Mouse (Mus musculus): ENCODE data around the gene Adgrf5. TPM values are rescaled to one million over a fixed set of nuclear protein-coding genes. Genes with fewer than 3 reads are reported as not detected.
"Not testable (repeated sequence)": the region's sequence is repeated elsewhere in the genome, so short reads cannot be mapped to it uniquely, and the experiment has no call there.

The Adgrf5 gene
- polyA plus RNA-seq, 1 experiment from 2014 or later: 16.3 TPM

DNA sequence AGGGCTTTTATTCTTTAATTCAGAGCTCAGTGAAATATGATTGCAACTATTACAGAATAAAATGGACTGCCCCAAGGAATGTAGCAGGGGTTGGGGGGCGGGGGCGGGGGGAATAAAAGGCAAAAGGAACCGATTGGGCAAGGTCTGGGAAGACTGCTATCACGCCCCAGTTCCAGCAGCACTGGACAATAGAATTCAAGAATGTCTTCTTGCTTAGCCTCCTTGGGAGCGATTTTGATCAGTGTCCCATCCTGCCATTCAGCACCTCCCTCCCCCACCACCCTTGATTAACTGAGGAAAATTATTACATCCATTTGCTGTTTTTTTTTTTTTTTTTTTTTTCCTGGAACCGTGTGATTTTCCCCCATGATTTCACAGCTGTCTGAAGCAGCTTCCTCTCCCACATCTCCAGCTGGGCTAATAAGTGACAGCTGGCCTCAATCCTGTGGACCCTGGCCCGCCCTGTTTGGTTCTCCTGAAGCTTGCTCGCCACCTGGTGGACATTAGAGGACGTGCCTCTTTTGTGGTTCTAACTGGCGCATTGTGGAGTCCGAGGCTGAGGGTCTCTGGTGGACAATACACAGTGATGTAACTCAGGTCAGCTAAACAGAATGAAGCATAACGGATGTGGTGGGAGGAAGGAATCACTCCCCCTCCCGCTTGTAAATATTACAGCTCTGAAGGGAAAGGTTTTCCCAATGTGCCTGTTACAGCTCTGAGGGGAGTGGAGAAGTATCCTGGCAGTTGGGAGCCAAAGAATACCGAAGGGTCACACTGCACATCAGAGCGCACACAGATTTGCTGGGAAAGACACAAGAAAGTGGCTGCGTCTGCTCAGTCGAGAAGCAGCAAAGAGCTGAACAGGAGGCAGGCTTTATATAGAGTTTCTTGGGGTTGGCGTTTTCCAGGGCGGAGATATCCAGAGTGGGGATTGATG is 100.3 kb downstream of the Adgrf5 start:
- H3K4me1 ChIP-seq (ENCODE audit: control insufficient read depth, insufficient read depth, low read length): no peaks in the 10 kb centered on the region
- peak; percentile 80; the same call in 1 of the 2 replicates for ATAC-seq (ENCODE audit: insufficient read depth, low FRiP score)
- H3K9me3 ChIP-seq (replicated peaks; ENCODE audit: control insufficient read depth, low read length): no peaks in the 10 kb centered on the region
- 0 out of 2 replicates have a peak overlapping the region, but pooled peaks have one; percentile 16 for H3K4me2 ChIP-seq (ENCODE audit: low read depth, low read length)
- H3K4me3 ChIP-seq (replicated peaks; ENCODE audit: low read length): no peak overlapping the region
- no peaks in the 10 kb centered on the region for H3K36me3 ChIP-seq (ENCODE audit: control insufficient read depth, insufficient read depth, low read length)
- H3K27me3 ChIP-seq (ENCODE audit: control insufficient read depth, insufficient read depth, low read length): no peaks in the 10 kb centered on the region
- 0 out of 2 replicates have a peak overlapping the region, but pooled peaks have one; percentile 21 for H3K9ac ChIP-seq (ENCODE audit: low read length)
- no peak overlapping the region for H3K27ac ChIP-seq (ENCODE audit: low read length)
- 32% methylated on average over 19 of the region's 19 CpGs for WGBS

DNA sequence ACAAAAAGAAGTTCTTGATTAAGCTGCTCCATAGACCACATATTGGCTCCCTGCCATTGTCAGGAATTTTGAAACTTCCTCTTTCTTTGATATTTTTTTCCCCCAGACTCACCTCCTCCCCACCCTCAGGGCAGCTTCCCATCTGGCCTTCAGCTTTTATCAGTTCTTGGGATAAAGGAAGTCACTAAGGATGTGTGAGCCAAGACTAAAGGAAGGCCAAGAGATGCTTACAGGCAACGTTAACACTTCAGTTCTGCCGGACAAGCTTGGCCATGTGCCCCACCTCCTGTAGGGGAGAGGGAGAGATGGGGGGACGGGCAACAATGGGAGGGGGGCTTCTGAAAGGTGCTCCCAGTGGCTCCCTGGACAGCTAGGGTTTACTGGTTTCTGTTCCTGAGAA is 109.8 kb downstream of the Adgrf5 start:
- H3K27ac ChIP-seq (ENCODE audit: low read length): no peak overlapping the region
- 34% methylated on average over 3 of the region's 3 CpGs for WGBS
- no peaks in the 10 kb centered on the region for H3K27me3 ChIP-seq (ENCODE audit: control insufficient read depth, insufficient read depth, low read length)
- H3K4me2 ChIP-seq (ENCODE audit: low read depth, low read length): no peak overlapping the region
- no peaks in the 10 kb centered on the region for H3K36me3 ChIP-seq (ENCODE audit: control insufficient read depth, insufficient read depth, low read length)
- H3K4me3 ChIP-seq (replicated peaks; ENCODE audit: low read length): no peak overlapping the region
- H3K9ac ChIP-seq (ENCODE audit: low read length): no peak overlapping the region
- no peaks in the 10 kb centered on the region for H3K4me1 ChIP-seq (ENCODE audit: control insufficient read depth, insufficient read depth, low read length)
- ATAC-seq (ENCODE audit: insufficient read depth, low FRiP score): 0 out of 2 replicates have a peak, but pooled peaks have one; percentile 47
- no peaks in the 10 kb centered on the region for H3K9me3 ChIP-seq (replicated peaks; ENCODE audit: control insufficient read depth, low read length)

DNA sequence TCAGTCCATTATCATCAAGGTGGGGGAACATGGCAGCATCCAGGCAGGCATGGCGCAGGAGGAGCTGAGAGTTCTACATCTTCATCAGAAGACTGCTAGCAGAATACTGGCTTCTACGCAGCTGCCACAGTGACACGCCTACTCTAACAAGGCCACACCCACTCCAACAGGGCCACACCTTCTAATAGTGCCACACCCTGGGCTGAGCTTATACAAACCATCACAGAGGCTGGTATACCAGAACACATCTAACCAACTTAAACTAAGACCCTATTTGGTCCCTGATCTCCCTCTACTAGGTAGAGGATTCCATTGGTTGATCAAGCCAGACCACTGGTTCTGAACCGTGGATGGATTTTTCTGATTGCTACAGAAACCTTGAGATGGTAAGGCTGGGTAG is 112.3 kb downstream of the Adgrf5 start:
- Histone ChIP-seq H3K36me3 (ENCODE audit: control insufficient read depth, insufficient read depth, low read length) (no peaks in the 10 kb centered on the region), H3K4me3 (replicated peaks; ENCODE audit: low read length) (no peak overlapping the region), H3K4me2 (ENCODE audit: low read depth, low read length) (no peak overlapping the region), H3K4me1 (ENCODE audit: control insufficient read depth, insufficient read depth, low read length) (no peaks in the 10 kb centered on the region), H3K9ac (ENCODE audit: low read length) (no peak overlapping the region), H3K9me3 (replicated peaks; ENCODE audit: control insufficient read depth, low read length) (no peaks in the 10 kb centered on the region), H3K27ac (ENCODE audit: low read length) (no peak overlapping the region), H3K27me3 (ENCODE audit: control insufficient read depth, insufficient read depth, low read length) (no peaks in the 10 kb centered on the region)
- 77% methylated on average over 4 of the region's 4 CpGs for WGBS
- ATAC-seq (ENCODE audit: insufficient read depth, low FRiP score): no peak

DNA sequence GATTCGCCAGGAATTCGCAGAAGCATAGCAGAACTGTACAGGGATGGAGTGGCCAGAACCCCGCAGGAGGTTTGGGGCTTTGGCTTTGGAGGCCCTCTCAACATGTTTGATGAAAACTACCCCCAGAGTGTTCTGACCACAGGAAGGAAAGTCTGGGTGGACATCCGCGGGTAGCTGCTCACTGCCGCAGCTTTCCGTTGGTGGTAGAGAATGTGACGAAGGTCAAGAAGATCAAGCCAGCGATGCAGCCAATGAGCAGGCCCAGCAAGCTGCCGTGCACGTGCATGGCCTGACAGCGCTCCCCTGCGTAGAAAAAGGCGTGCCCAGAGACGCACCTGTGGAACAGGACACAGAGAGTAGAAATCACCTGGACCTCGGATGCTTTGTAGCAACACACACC is 114.5 kb downstream of the Adgrf5 start:
- Histone ChIP-seq H3K4me2 (ENCODE audit: low read depth, low read length) (no peak overlapping the region), H3K4me3 (replicated peaks; ENCODE audit: low read length) (no peak overlapping the region), H3K27ac (ENCODE audit: low read length) (no peak overlapping the region), H3K36me3 (ENCODE audit: control insufficient read depth, insufficient read depth, low read length) (no peaks in the 10 kb centered on the region), H3K4me1 (ENCODE audit: control insufficient read depth, insufficient read depth, low read length) (no peaks in the 10 kb centered on the region), H3K9ac (ENCODE audit: low read length) (no peak overlapping the region), H3K9me3 (replicated peaks; ENCODE audit: control insufficient read depth, low read length) (no peaks in the 10 kb centered on the region), H3K27me3 (ENCODE audit: control insufficient read depth, insufficient read depth, low read length) (no peaks in the 10 kb centered on the region)
- ATAC-seq (ENCODE audit: insufficient read depth, low FRiP score): no peak
- WGBS: 88% methylated on average over 16 of the region's 16 CpGs

DNA sequence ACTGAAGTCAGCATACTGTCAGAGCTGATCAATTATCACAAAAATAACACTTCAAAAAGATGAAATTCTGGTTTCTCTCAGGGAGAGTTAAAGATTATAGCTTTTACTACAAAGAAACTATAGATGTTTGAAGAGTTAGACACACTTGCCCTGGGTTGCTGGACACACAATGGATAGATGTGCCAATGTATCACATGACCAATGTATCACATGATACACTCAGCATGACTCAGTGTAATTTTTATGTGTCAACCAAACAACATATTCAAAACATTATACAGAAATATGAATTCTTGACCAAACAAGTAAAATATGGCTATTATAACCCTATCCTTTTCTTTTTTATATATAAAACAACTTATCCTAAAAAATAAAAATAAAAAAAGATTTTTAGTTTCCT is 117.4 kb downstream of the Adgrf5 start:
- Histone ChIP-seq H3K4me3 (replicated peaks; ENCODE audit: low read length) (no peak overlapping the region), H3K9ac (ENCODE audit: low read length) (no peak overlapping the region), H3K27me3 (ENCODE audit: control insufficient read depth, insufficient read depth, low read length) (no peaks in the 10 kb centered on the region), H3K4me1 (ENCODE audit: control insufficient read depth, insufficient read depth, low read length) (no peaks in the 10 kb centered on the region), H3K36me3 (ENCODE audit: control insufficient read depth, insufficient read depth, low read length) (no peaks in the 10 kb centered on the region), H3K4me2 (ENCODE audit: low read depth, low read length) (no peak overlapping the region), H3K9me3 (replicated peaks; ENCODE audit: control insufficient read depth, low read length) (no peaks in the 10 kb centered on the region), H3K27ac (ENCODE audit: low read length) (no peak overlapping the region)
- ATAC-seq (ENCODE audit: insufficient read depth, low FRiP score): no peak

DNA sequence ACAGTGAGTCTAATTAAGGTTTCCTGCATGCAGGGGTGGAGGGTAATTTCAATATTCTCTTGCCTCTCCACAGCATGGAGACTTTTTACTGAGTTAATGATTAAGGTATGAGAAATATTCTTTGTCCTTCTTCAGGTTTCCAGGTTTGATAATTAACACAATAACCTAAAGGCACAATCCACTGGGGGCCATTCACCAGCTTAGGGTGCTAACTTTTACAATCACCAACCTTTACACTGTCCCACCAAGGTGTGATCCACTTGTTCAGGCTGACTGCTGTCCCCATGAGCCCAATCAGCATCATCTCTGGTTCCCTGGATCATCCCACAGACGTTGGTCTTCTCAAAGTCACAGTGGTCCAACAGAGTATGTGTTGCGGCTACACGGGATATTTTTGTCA is 125.7 kb downstream of the Adgrf5 start:
- Histone ChIP-seq H3K9ac (ENCODE audit: low read length) (no peak overlapping the region), H3K27ac (ENCODE audit: low read length) (no peak overlapping the region), H3K27me3 (ENCODE audit: control insufficient read depth, insufficient read depth, low read length) (no peaks in the 10 kb centered on the region), H3K4me3 (replicated peaks; ENCODE audit: low read length) (no peak overlapping the region), H3K4me2 (ENCODE audit: low read depth, low read length) (no peak overlapping the region), H3K4me1 (ENCODE audit: control insufficient read depth, insufficient read depth, low read length) (no peaks in the 10 kb centered on the region), H3K9me3 (replicated peaks; ENCODE audit: control insufficient read depth, low read length) (no peaks in the 10 kb centered on the region), H3K36me3 (ENCODE audit: control insufficient read depth, insufficient read depth, low read length) (no peaks in the 10 kb centered on the region)
- 80% methylated on average over 3 of the region's 3 CpGs for WGBS
- no peak for ATAC-seq (ENCODE audit: insufficient read depth, low FRiP score)

DNA sequence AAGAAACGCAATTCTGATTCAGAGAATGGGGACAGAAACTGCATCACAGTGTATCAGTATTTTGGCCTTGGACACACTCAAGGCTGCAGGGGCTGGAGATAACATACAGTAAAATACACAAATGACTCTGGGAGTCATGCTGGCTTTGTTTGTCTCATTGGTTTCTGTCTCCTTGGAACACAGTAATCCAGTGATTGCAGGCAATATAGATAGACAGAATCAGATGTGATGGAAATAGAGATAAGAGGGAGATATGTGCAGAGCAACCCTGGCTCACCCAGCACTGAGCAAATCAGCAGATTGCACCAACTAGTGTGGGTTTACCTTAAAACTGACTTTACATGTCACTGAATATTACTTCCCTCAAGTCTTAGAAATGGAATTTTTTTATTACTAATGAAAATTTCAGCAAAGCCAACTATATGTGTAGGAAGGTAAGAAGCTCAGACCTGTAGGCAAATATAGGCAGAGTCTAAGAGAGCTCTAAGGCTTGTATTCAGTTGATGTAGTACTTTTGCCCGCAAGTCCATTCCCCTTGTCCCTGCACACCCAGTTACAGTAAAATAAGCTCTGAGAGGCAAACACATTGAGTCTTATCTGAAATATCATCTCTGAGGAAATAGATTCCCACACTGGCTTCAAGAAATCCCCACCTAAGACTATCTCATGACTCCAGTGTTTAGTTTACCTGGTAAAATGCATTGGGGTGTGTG is 128.3 kb downstream of the Adgrf5 start:
- Histone ChIP-seq H3K4me1 (ENCODE audit: control insufficient read depth, insufficient read depth, low read length) (no peaks in the 10 kb centered on the region), H3K4me2 (ENCODE audit: low read depth, low read length) (no peak overlapping the region), H3K36me3 (ENCODE audit: control insufficient read depth, insufficient read depth, low read length) (no peaks in the 10 kb centered on the region), H3K4me3 (replicated peaks; ENCODE audit: low read length) (no peak overlapping the region), H3K9me3 (replicated peaks; ENCODE audit: control insufficient read depth, low read length) (no peaks in the 10 kb centered on the region), H3K9ac (ENCODE audit: low read length) (no peak overlapping the region), H3K27ac (ENCODE audit: low read length) (no peak overlapping the region), H3K27me3 (ENCODE audit: control insufficient read depth, insufficient read depth, low read length) (no peaks in the 10 kb centered on the region)
- 76% methylated on average over 2 of the region's 2 CpGs for WGBS
- no peak for ATAC-seq (ENCODE audit: insufficient read depth, low FRiP score)

DNA sequence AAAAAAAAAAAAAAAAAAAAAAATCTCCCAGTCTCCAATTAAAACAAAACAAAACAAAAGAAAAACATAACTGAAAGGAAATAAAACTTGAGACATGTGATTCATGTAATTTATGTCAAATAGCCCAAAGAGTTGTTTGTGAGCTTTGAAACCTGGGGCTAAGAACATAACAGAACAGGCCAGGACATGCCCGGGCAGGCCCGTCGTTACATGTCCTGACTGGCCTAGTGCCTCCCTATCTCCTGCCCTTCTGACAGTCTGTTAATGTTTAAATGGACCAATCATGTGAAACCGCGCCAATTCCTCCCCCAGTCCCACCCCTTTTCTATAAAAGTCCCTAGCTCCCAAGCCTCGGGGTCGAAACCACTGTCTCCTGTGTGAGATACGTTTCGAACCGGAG is 130.1 kb downstream of the Adgrf5 start:
- not testable (repeated sequence) for H3K4me1 ChIP-seq (ENCODE audit: control insufficient read depth, insufficient read depth, low read length); H3K36me3 ChIP-seq (ENCODE audit: control insufficient read depth, insufficient read depth, low read length); H3K4me3 ChIP-seq (replicated peaks; ENCODE audit: low read length); ATAC-seq (ENCODE audit: insufficient read depth, low FRiP score); H3K9ac ChIP-seq (ENCODE audit: low read length); H3K9me3 ChIP-seq (replicated peaks; ENCODE audit: control insufficient read depth, low read length); H3K27me3 ChIP-seq (ENCODE audit: control insufficient read depth, insufficient read depth, low read length); H3K27ac ChIP-seq (ENCODE audit: low read length); H3K4me2 ChIP-seq (ENCODE audit: low read depth, low read length)
- WGBS: 95% methylated on average over 8 of the region's 10 CpGs

DNA sequence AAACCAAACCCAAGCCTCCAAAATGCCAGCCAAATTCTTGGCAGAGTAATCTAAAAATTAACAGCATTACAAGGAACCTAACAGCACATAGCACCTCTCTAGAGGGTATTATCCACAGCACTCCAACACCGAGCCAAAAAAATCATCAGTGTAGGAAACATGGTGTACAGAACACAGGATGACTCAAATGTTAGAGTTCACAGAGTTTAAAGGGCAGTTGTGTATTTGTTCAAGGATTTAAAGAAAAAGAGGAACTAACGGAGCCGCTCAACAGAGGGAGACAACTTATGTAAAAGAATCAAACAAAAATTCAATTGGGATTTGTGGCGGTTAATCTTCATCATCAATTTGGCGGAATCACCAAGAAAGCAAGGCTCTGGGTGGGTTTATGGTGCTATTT is 135.3 kb downstream of the Adgrf5 start:
- 72% methylated on average over 5 of the region's 5 CpGs for WGBS
- no peak overlapping the region for H3K4me3 ChIP-seq (replicated peaks; ENCODE audit: low read length)

More for the DNA sequence above, 135.3 kb downstream of the Adgrf5 start:
- no peak for ATAC-seq (ENCODE audit: insufficient read depth, low FRiP score)
- no peaks in the 10 kb centered on the region for H3K36me3 ChIP-seq (ENCODE audit: control insufficient read depth, insufficient read depth, low read length)
- no peak overlapping the region for H3K4me2 ChIP-seq (ENCODE audit: low read depth, low read length)
- H3K9me3 ChIP-seq (replicated peaks; ENCODE audit: control insufficient read depth, low read length): no peaks in the 10 kb centered on the region
- no peak overlapping the region for H3K9ac ChIP-seq (ENCODE audit: low read length)
- no peaks in the 10 kb centered on the region for H3K27me3 ChIP-seq (ENCODE audit: control insufficient read depth, insufficient read depth, low read length)
- no peaks in the 10 kb centered on the region for H3K4me1 ChIP-seq (ENCODE audit: control insufficient read depth, insufficient read depth, low read length)
- no peak overlapping the region for H3K27ac ChIP-seq (ENCODE audit: low read length)
